Mouse (Mus musculus): ENCODE results near the gene Olfr437. TPM values are rescaled to one million over a fixed set of nuclear protein-coding genes. Genes with fewer than 3 reads are reported as not detected.
"Not testable (repeated sequence)": the region's sequence is repeated elsewhere in the genome, so short reads cannot be mapped to it uniquely, and the experiment has no call there.

The Olfr437 gene
- total RNA-seq (2015): not detected in 2 replicates
- not detected in 2 replicates for total RNA-seq (2017)

GRCm38 (mm10) chr6:43162982-43163381 is at the start of gene Olfr437:
TSS of gene Olfr437 (plus strand) at chr6:43163282.
- no peak for ATAC-seq (replicated peaks; ENCODE audit: poor library complexity)

GRCm38 (mm10) chr6:43146267-43146666 is 16.8 kb upstream of the Olfr437 start, which contains the start of gene Olfr237-ps1:
TSS of gene Olfr237-ps1 (plus strand) at chr6:43146567.
- ATAC-seq (replicated peaks; ENCODE audit: poor library complexity): not testable (repeated sequence)

GRCm38 (mm10) chr6:43159502-43159901 is 3.6 kb upstream of the Olfr437 start:
- ATAC-seq (replicated peaks; ENCODE audit: poor library complexity): no peak

GRCm38 (mm10) chr6:43167246-43167645 is 4.2 kb downstream of the Olfr437 start:
- no peak for ATAC-seq (replicated peaks; ENCODE audit: poor library complexity)

- no peak for ATAC-seq (replicated peaks; ENCODE audit: poor library complexity)
Measured at GRCm38 (mm10) chr6:43171840-43172239, 8.8 kb downstream of the Olfr437 start, which contains the start of gene Olfr13. TSS of gene Olfr13 (plus strand) at chr6:43172140.

- no peak for ATAC-seq (replicated peaks; ENCODE audit: poor library complexity)
Measured at GRCm38 (mm10) chr6:43178129-43178528, 15.0 kb downstream of the Olfr437 start.

GRCm38 (mm10) chr6:43178584-43179501 is 15.8 kb downstream of the Olfr437 start:
- no peak for ATAC-seq (replicated peaks; ENCODE audit: poor library complexity)

- no peak for ATAC-seq (replicated peaks; ENCODE audit: poor library complexity)
Measured at GRCm38 (mm10) chr6:43190986-43191385, 27.9 kb downstream of the Olfr437 start.

GRCm38 (mm10) chr6:43196781-43197180 is 33.7 kb downstream of the Olfr437 start, which contains the start of gene Olfr435:
TSS of gene Olfr435 (plus strand) at chr6:43197146.
- ATAC-seq (replicated peaks; ENCODE audit: poor library complexity): no peak

- no peak for ATAC-seq (replicated peaks; ENCODE audit: poor library complexity)
Measured at GRCm38 (mm10) chr6:43198094-43198493, 35.0 kb downstream of the Olfr437 start.

- no peak for ATAC-seq (replicated peaks; ENCODE audit: poor library complexity)
Measured at GRCm38 (mm10) chr6:43202786-43203185, 39.7 kb downstream of the Olfr437 start.

- no peak for ATAC-seq (replicated peaks; ENCODE audit: poor library complexity)
Measured at GRCm38 (mm10) chr6:43205355-43205754, 42.3 kb downstream of the Olfr437 start.

GRCm38 (mm10) chr6:43212873-43213272 is 49.8 kb downstream of the Olfr437 start, which contains the start of gene Olfr434:
TSS of gene Olfr434 (plus strand) at chr6:43213021.
- not testable (repeated sequence) for ATAC-seq (replicated peaks; ENCODE audit: poor library complexity)

Other genes with a start within 250 kb of the Olfr437 start
- gene Olfr446, start 241.9 kb upstream of the Olfr437 start, total RNA-seq (2015): not detected in 2 replicates
- not detected in 2 replicates for gene Olfr446, start 241.9 kb upstream of the Olfr437 start, total RNA-seq (2017)
- not detected in 2 replicates for gene Olfr444, start 214.2 kb upstream of the Olfr437 start, total RNA-seq (2015)
- gene Olfr444, start 214.2 kb upstream of the Olfr437 start, total RNA-seq (2017): not detected in 2 replicates
- gene Olfr441, start 56.9 kb upstream of the Olfr437 start, total RNA-seq (2015): not detected in 2 replicates
- not detected in 2 replicates for gene Olfr441, start 56.9 kb upstream of the Olfr437 start, total RNA-seq (2017)
- not detected in 2 replicates for gene Olfr237-ps1, start 16.7 kb upstream of the Olfr437 start, total RNA-seq (2015)
- not detected in 2 replicates for gene Olfr237-ps1, start 16.7 kb upstream of the Olfr437 start, total RNA-seq (2017)
- gene Olfr13, start 8.9 kb downstream of the Olfr437 start, total RNA-seq (2015): not detected in 2 replicates
- gene Olfr13, start 8.9 kb downstream of the Olfr437 start, total RNA-seq (2017): not detected in 2 replicates
- gene Olfr435, start 33.9 kb downstream of the Olfr437 start, total RNA-seq (2015): not detected in 2 replicates
- gene Olfr435, start 33.9 kb downstream of the Olfr437 start, total RNA-seq (2017): not detected in 2 replicates
- gene Olfr434, start 49.7 kb downstream of the Olfr437 start, total RNA-seq (2015): not detected in 2 replicates
- not detected in 2 replicates for gene Olfr434, start 49.7 kb downstream of the Olfr437 start, total RNA-seq (2017)
- gene Olfr47, start 68.2 kb downstream of the Olfr437 start, total RNA-seq (2015): not detected in 2 replicates
- gene Olfr47, start 68.2 kb downstream of the Olfr437 start, total RNA-seq (2017): not detected in 2 replicates
- 1.4 and 1.8 TPM in 2 replicates for gene Arhgef5, start 102.3 kb downstream of the Olfr437 start, total RNA-seq (2015)
- gene Arhgef5, start 102.3 kb downstream of the Olfr437 start, total RNA-seq (2017): 1.5 and 2.5 TPM in 2 replicates
- gene Nobox, start 146.3 kb downstream of the Olfr437 start, total RNA-seq (2015): not detected in 2 replicates
- gene Nobox, start 146.3 kb downstream of the Olfr437 start, total RNA-seq (2017): not detected in 2 replicates